Mouse (Mus musculus): ENCODE results near the gene Acap1. TPM values are rescaled to one million over a fixed set of nuclear protein-coding genes. Genes with fewer than 3 reads are reported as not detected.
"Not testable (repeated sequence)": the region's sequence is repeated elsewhere in the genome, so short reads cannot be mapped to it uniquely, and the experiment has no call there.

Acap1 gene
- total RNA-seq, 2 experiments from 2014 or later, result 0.50 to 0.72 TPM

- DNase-seq, result no peak
- intact Hi-C loops (cut with DNase I), result no loop called here
Observed at GRCm38 (mm10) chr11:69922796-69923195, 27.5 kb upstream of the Acap1 start.

- intact Hi-C loops (cut with DNase I), result no loop called here
- no peak for DNase-seq
Observed at GRCm38 (mm10) chr11:69922012-69922756, 26.8 kb upstream of the Acap1 start.

- peak; percentile 100 for DNase-seq
- intact Hi-C loops (cut with DNase I), result no loop called here
Observed at GRCm38 (mm10) chr11:69921114-69922011, 26.0 kb upstream of the Acap1 start, which contains the start of gene Eif5a. Gene Eif5a, minus strand, starts transcription at chr11:69921958.

GRCm38 (mm10) chr11:69920266-69921031 lies 25.1 kb upstream of the Acap1 start:
- DNase-seq, result peak; percentile 67
- intact Hi-C loops (cut with DNase I), result no loop called here

GRCm38 (mm10) chr11:69919661-69920265 lies 24.4 kb upstream of the Acap1 start:
- peak; percentile 68 for DNase-seq
- intact Hi-C loops (cut with DNase I), result no loop called here

GRCm38 (mm10) chr11:69919053-69919452 lies 23.7 kb upstream of the Acap1 start:
- intact Hi-C loops (cut with DNase I), result no loop called here
- DNase-seq, result no peak

- intact Hi-C loops (cut with DNase I), result no loop called here
- no peak for DNase-seq
Observed at GRCm38 (mm10) chr11:69918118-69918517, 22.8 kb upstream of the Acap1 start.

- no peak for DNase-seq
- intact Hi-C loops (cut with DNase I), result no loop called here
Observed at GRCm38 (mm10) chr11:69917379-69917948, 22.1 kb upstream of the Acap1 start.

- intact Hi-C loops (cut with DNase I); DNase-seq: not testable (repeated sequence)
Observed at GRCm38 (mm10) chr11:69916652-69917378, 21.5 kb upstream of the Acap1 start.

- intact Hi-C loops (cut with DNase I), result no loop called here
- no peak for DNase-seq
Observed at GRCm38 (mm10) chr11:69915667-69916627, 20.6 kb upstream of the Acap1 start.

GRCm38 (mm10) chr11:69914917-69915430 lies 19.6 kb upstream of the Acap1 start:
- no peak for DNase-seq
- intact Hi-C loops (cut with DNase I), result no loop called here

GRCm38 (mm10) chr11:69914372-69914764 lies 19.0 kb upstream of the Acap1 start:
- DNase-seq, result no peak
- intact Hi-C loops (cut with DNase I), result no loop called here

GRCm38 (mm10) chr11:69913554-69914371 lies 18.4 kb upstream of the Acap1 start, which contains the start of gene Gps2:
Gene Gps2, plus strand, starts transcription at chr11:69913888.
- intact Hi-C loops (cut with DNase I), result no loop called here
- DNase-seq, result peak; percentile 93

GRCm38 (mm10) chr11:69912716-69913530 lies 17.6 kb upstream of the Acap1 start:
- no peak for DNase-seq
- intact Hi-C loops (cut with DNase I), result no loop called here

- no peak for DNase-seq
- intact Hi-C loops (cut with DNase I), result no loop called here
Observed at GRCm38 (mm10) chr11:69911701-69912100, 16.4 kb upstream of the Acap1 start.

GRCm38 (mm10) chr11:69910781-69911560 lies 15.6 kb upstream of the Acap1 start:
- intact Hi-C loops (cut with DNase I), result no loop called here
- no peak for DNase-seq

All from left cerebral cortex, postnatal 4 days (tissue).